Mouse (Mus musculus) thymus, postnatal 14 days (tissue): ENCODE data around the gene Nrp1.
A peak's percentile ranks its signal among the peaks of the same experiment; 100 is the strongest.

ENCODE experiments used
- DNase-seq: peaks from one replicate; pipeline ENCODE4 v3.0.0; 2021

The Nrp1 gene

GRCm38 (mm10) chr8:128358406-128358755, at the start of gene Nrp1:
TSS of gene Nrp1 (plus strand) at chr8:128358604.
- peak; percentile 64 for DNase-seq

GRCm38 (mm10) chr8:128320797-128321196, 37.6 kb upstream of the Nrp1 start:
- DNase-seq = no peak

- DNase-seq = no peak
These were observed 31.1 kb upstream of the Nrp1 start for GRCm38 (mm10) chr8:128327281-128327680.

GRCm38 (mm10) chr8:128327922-128328321, 30.5 kb upstream of the Nrp1 start:
- DNase-seq = no peak

- DNase-seq = no peak
These were observed 28.9 kb upstream of the Nrp1 start for GRCm38 (mm10) chr8:128329502-128329901.

GRCm38 (mm10) chr8:128335976-128336375, 22.4 kb upstream of the Nrp1 start:
- DNase-seq = no peak

GRCm38 (mm10) chr8:128338951-128339350, 19.5 kb upstream of the Nrp1 start:
- no peak for DNase-seq

GRCm38 (mm10) chr8:128339521-128339920, 18.9 kb upstream of the Nrp1 start:
- no peak for DNase-seq

- no peak for DNase-seq
These were observed 8.0 kb upstream of the Nrp1 start for GRCm38 (mm10) chr8:128350405-128350804.

- no peak for DNase-seq
These were observed 7.2 kb upstream of the Nrp1 start for GRCm38 (mm10) chr8:128351211-128351610.

- no peak for DNase-seq
These were observed 5.6 kb upstream of the Nrp1 start for GRCm38 (mm10) chr8:128352821-128353220.

GRCm38 (mm10) chr8:128353999-128354398, 4.4 kb upstream of the Nrp1 start:
- DNase-seq = no peak

GRCm38 (mm10) chr8:128355091-128355490, 3.3 kb upstream of the Nrp1 start:
- no peak for DNase-seq

- no peak for DNase-seq
These were observed 2.2 kb upstream of the Nrp1 start for GRCm38 (mm10) chr8:128356170-128356569.

- peak; percentile 64 for DNase-seq
These were observed 1.4 kb upstream of the Nrp1 start for GRCm38 (mm10) chr8:128356796-128357539.

GRCm38 (mm10) chr8:128357540-128358405, 631 bp upstream of the Nrp1 start:
- peak; percentile 79 for DNase-seq

- DNase-seq = peak; percentile 55
These were observed 534 bp downstream of the Nrp1 start for GRCm38 (mm10) chr8:128358756-128359520.

- peak; percentile 69 for DNase-seq
These were observed 1.3 kb downstream of the Nrp1 start for GRCm38 (mm10) chr8:128359521-128360318.

- no peak for DNase-seq
These were observed 3.0 kb downstream of the Nrp1 start for GRCm38 (mm10) chr8:128361343-128361870.

- peak; percentile 87 for DNase-seq
These were observed 4.7 kb downstream of the Nrp1 start for GRCm38 (mm10) chr8:128362940-128363595.

- no peak for DNase-seq
These were observed 12.1 kb downstream of the Nrp1 start for GRCm38 (mm10) chr8:128370496-128370895.

GRCm38 (mm10) chr8:128371026-128371425, 12.6 kb downstream of the Nrp1 start:
- no peak for DNase-seq
